Mouse (Mus musculus) granulocyte monocyte progenitor cell, adult 5-6 weeks (primary cell): ENCODE measurements at regions not wholly inside any gene's neighbourhood (a gene's known extent, or its start where the extent isn't known, plus 50 kb on each side); places are given as distances from the start of the nearest gene placed in this dataset.
"Not testable (repeated sequence)": the region's sequence is repeated elsewhere in the genome, so short reads cannot be mapped to it uniquely, and the experiment has no call there.

Experiments used
- ATAC-seq: replicated peaks from 2 replicates; pipeline ENCODE4 v1.8.0; 2016; ENCODE audit warnings: mild to moderate bottlenecking, moderate TSS enrichment, inconsistent platforms; ENCODE audit not compliant: poor library complexity, severe bottlenecking

DNA sequence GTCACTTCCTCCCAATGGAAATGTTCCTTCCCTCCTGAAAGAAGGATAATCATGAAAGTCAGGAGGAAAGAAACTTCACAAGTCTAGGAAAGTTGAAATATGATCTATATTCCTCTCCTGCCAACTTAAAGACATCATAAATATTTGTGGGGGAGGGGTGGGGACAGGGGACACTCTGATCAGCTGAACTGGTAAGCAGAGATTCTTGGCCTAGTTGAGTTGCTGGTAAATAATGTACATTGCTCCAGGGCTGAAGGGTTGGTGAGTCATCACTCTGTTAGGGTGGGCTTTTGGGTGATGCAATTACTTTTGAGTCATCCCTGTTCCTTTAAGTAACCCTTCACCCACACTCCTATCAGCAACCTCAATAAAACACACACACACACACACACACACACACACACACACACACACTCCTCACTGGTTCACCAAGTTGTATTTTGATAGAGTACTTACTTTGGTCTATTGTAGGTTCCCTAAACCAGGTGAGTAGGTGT is 56.0 kb downstream of the Ccdc71l start:
- peak; percentile 55 for ATAC-seq

DNA sequence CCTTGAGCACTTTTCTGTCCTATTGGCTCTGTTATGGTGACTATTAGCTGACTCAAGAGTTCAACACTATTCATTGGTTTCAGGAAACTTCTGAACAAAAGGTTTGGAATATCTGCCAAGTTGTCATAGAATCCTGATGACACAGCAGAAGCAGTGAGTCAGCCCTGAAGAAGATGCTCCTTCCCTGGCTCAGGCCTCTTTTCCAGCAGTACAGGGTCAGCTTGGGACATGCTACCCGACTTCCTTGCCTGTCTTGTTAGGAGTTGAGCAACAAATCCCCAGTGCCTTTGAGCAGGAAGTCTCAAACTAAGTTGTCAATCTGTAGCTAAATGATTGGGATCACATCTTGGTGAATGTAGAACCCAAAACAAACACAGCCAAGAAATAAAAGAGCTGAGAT is 56.6 kb downstream of the Ccdc71l start:
- ATAC-seq = no peak; the same call in 1 of the 2 replicates

GRCm38 (mm10) chr12:32438209-32438608 is 59.7 kb downstream of the Ccdc71l start:
- no peak for ATAC-seq

DNA sequence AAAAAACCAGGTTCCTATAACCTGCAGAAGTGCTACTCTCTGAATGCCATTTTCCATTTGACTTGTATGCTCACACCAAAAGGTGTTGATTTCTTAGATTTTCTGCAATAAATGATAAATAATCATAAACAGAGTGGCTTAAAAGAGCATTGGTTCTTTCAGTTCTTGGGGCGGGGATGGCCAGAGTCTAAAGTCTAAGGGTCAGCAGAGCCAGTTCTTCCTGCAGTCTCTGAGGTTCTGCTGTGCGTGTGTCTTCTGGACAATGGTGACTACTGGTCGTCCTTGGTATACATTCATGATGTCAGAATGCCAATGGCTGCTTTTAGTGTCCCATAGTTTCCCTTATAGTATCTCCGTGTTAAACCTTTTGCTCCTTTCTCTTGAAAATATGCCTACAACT is 66.3 kb downstream of the Ccdc71l start:
- no peak for ATAC-seq

GRCm38 (mm10) chr12:32445874-32446273 is 67.4 kb downstream of the Ccdc71l start:
- no peak for ATAC-seq

DNA sequence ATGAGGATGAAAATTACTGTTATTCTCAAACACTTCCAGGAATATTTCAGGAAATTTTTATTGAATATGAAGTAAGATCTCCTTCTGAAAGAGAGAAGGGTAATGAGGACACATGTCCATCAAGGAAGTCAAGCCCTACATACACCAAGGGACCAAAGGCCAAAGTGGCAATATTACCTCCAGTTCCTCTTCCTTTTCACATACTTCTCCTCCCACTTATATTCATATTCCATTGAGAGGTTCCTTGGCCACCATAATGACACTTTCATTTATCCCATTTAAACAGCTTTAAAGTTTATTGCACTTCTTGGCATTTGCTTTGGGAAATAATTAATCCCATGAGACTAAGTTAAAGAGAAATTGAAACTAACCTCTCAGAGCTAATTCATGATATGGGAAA is 70.9 kb downstream of the Ccdc71l start:
- no peak for ATAC-seq

DNA sequence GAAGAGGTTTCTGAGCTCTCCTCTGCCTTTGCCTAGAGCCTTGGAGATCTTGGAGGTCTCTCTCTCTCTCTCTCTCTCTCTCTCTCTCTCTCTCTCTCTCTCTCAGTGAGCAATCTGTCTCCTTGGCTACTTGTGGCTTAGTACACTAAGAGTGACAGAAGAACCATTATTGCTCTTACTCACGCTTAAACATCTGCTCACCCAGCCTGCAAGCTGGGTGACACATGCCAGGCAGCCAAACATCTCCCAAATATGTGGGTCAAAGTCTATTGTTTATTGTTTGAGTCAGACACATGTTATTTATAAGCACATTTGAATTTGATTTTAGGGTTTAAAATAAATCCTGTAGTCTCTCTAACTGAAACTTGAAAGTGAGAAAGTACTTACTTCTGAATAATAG is 72.7 kb downstream of the Ccdc71l start:
- ATAC-seq = no peak

DNA sequence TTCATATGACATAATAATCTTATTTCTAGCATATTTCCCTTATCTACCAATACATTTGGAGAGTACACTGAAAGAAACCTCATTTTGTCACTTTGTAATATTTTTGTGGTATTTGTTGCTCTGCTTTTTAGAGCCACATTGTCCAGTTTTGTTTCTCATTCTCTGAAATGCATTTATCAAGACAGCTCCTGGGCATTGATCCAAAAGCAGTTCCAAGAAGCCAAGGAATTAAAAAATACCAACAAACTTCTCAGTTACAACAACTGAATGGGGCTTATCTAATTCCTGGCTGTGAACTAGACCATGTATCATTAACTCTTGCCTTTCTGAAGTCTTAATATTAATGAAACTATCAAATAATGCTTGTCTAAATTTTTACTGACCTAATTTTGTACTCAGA is 76.3 kb downstream of the Ccdc71l start:
- no peak for ATAC-seq

DNA sequence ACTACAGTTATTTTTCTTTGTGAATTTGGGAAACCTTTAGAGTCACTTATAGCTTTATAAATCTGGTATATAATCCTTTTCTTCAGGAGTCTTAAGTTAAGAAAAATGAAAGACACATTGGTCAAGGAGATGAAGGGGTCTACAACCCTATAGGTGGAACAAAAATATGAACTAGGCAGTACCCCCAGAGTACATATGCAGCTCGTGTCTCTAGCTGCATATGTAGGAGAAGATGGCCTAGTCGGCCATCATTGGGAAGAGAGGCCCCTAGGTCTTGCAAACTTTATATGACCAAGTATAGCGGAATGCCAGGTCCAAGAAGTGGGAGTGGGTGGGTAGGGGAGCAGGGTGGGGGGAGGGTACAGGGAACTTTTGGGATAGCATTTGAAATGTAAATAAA is 76.7 kb downstream of the Ccdc71l start:
- ATAC-seq = not testable (repeated sequence)

- no peak for ATAC-seq
These were observed 77.4 kb downstream of the Ccdc71l start for GRCm38 (mm10) chr12:32455913-32456312.

- ATAC-seq = no peak
These were observed 78.3 kb downstream of the Ccdc71l start for GRCm38 (mm10) chr12:32456796-32457195.

DNA sequence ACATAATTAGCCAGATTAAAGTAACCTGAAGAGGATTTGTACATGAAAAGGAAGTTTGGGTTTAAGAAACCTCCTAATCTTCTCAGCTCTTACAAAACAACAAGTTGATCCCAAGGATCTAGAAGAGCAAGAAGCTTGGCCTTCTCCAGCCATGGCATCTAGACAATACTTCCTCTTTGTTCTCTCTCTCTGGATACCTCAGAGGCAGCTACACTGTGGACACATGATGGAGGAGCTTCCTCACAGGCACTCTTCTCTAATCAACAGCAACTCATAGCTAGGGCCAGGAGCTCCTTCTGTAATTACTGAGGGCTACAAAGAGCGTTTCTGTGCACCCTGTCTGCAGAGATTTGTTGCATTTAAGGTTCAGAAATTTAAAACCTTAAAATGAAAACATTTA is 79.9 kb downstream of the Ccdc71l start:
- ATAC-seq = peak; percentile 81

DNA sequence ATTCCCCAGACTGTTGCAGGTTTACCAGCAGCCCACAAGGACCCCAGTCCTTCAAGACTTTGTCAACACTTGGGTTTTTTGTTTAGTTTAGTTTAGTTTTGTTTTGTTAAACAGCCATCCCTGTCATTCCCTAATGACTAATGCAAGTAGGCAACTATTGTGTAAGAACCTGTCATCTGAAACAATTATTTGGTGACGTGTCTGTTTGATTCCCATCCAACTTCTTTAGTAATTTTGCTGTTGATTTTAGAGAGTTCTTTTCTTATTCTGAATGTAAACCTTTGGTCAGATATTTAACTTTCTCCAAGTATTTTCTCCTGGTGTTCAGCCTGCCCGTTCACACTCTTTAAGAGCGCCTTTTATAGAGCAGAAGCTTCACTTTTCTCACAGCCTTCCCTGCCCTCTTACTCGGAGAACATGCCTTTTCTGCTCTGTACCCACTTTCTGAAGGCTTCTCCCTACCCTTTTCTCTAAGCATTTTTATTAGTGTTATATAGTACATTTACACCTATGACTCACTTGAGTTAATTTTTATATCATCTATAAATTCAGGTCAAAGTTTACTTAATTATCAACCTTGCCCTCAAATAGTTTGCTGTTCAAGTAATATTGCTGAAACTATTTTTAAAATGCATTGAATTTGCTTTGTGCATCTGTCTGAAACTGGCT is 82.0 kb downstream of the Ccdc71l start:
- no peak for ATAC-seq

DNA sequence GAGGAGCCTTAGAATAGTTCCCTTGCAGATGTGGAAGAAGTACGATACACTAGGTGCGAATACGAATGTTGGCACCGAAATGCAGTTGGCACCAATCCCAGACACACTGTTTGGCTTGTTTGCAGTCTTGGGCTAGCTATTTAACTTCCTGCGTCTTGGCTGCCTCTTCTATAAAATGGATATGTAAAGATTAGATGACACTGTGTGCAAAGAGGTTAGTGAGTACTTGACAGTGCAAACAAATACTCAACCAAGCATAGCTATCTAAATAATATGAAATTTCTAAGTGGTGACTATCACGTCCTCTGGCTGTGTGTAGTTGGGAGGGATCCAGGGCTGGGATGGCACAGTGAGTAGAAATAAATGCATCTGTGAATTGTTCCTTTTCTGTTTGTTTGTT is 86.9 kb downstream of the Ccdc71l start:
- ATAC-seq = no peak

GRCm38 (mm10) chr12:32469863-32470262 is 91.4 kb downstream of the Ccdc71l start:
- ATAC-seq = no peak

- ATAC-seq = no peak
These were observed 100.9 kb downstream of the Ccdc71l start for GRCm38 (mm10) chr12:32479451-32479850.

DNA sequence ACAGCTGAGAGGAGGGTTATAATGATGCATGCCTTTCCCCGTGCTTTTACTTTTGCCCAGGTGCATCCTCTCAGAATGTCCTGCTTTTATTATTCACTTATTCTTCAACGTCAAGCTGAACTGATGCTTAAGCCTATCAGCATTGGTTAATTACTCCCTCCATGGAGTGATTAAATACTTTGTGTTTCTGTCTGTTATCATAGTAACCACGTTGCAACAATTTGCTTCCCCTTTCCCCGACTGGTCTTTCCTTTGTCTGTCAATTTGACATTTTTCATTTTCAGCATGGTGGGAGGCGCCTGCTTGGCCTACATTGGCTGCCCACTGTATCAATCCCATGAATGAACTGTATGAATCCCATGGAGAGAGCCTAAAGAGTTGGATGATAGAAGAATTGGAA is 101.8 kb downstream of the Ccdc71l start:
- peak; percentile 59 for ATAC-seq

- ATAC-seq = no peak
These were observed 102.5 kb downstream of the Ccdc71l start for GRCm38 (mm10) chr12:32481051-32481450.

DNA sequence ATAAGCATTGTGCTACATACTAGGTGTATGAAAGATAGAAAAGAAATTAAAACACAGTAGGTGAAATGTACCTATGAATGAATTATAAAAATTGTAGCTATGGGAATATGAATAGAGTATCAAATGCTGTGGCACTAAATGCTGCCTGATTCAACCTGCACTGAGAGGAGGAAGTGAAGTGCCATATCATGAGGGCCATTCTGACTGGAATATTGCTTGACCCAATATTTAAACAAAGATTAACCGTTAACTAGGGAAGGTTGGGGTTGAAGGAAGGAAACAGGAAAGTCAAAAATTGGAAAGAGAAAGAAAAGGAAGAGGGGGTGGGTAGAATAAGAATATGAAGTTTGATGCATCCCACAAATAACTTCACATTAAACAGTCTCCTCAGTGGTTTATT is 103.8 kb downstream of the Ccdc71l start:
- ATAC-seq = no peak

- no peak for ATAC-seq
These were observed 104.3 kb downstream of the Ccdc71l start for GRCm38 (mm10) chr12:32482777-32483176.

GRCm38 (mm10) chr12:32486246-32486645 is 107.7 kb downstream of the Ccdc71l start:
- ATAC-seq = peak; percentile 38

DNA sequence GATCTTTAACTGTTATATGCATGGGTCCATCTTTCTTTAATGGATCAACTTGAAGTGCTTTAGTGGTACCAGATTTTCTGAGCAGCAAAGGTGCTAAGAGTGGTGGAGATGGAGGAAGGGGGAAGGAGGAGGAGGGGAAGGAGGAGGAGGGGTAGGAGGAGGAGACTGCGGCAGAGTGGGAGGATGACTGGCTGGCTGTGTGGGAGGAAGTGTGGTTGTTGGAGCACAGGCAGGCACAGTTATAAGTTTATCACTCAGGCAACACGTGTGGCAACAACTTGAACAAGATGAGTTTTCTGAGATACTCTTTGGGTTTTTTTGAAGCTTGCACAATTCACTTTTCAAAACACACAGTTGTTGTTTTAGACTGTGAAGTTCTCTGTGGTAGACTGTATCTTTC is 108.2 kb downstream of the Ccdc71l start:
- ATAC-seq = peak; percentile 80
